Mouse (Mus musculus): ENCODE results near the gene Klhl12.
"Not testable (repeated sequence)": the region's sequence is repeated elsewhere in the genome, so short reads cannot be mapped to it uniquely, and the experiment has no call there.

Gene Klhl12

GRCm38 (mm10) chr1:134448537-134448936 is 6.8 kb upstream of the Klhl12 start:
- not testable (repeated sequence) for DNase-seq (ENCODE audit: low read depth, low spot score)

- no peak for DNase-seq (ENCODE audit: low read depth, low spot score)
These were observed 5.1 kb upstream of the Klhl12 start for GRCm38 (mm10) chr1:134450201-134450600.

GRCm38 (mm10) chr1:134450986-134451385 is 4.3 kb upstream of the Klhl12 start:
- DNase-seq (ENCODE audit: low read depth, low spot score): peak; percentile 60

- DNase-seq (ENCODE audit: low read depth, low spot score): no peak
These were observed 729 bp downstream of the Klhl12 start for GRCm38 (mm10) chr1:134456060-134456459.

GRCm38 (mm10) chr1:134458139-134458727 is 2.9 kb downstream of the Klhl12 start:
- DNase-seq (ENCODE audit: low read depth, low spot score): no peak

GRCm38 (mm10) chr1:134460294-134461284 is 5.3 kb downstream of the Klhl12 start:
- no peak for DNase-seq (ENCODE audit: low read depth, low spot score)

GRCm38 (mm10) chr1:134484623-134485022 is 29.3 kb downstream of the Klhl12 start:
- no peak for DNase-seq (ENCODE audit: low read depth, low spot score)

- no peak for DNase-seq (ENCODE audit: low read depth, low spot score)
These were observed 35.8 kb downstream of the Klhl12 start for GRCm38 (mm10) chr1:134490903-134491801.

- DNase-seq (ENCODE audit: low read depth, low spot score): no peak
These were observed 36.9 kb downstream of the Klhl12 start for GRCm38 (mm10) chr1:134492276-134492675.

GRCm38 (mm10) chr1:134493496-134493895 is 38.2 kb downstream of the Klhl12 start:
- DNase-seq (ENCODE audit: low read depth, low spot score): no peak

GRCm38 (mm10) chr1:134493956-134494355 is 38.6 kb downstream of the Klhl12 start:
- no peak for DNase-seq (ENCODE audit: low read depth, low spot score)

GRCm38 (mm10) chr1:134494428-134495215 is 39.3 kb downstream of the Klhl12 start, which contains the start of gene Rabif:
Rabif (plus strand) TSS chr1:134494648.
- peak; percentile 87 for DNase-seq (ENCODE audit: low read depth, low spot score)

GRCm38 (mm10) chr1:134495216-134495539 is 39.8 kb downstream of the Klhl12 start:
- DNase-seq (ENCODE audit: low read depth, low spot score): no peak

- DNase-seq (ENCODE audit: low read depth, low spot score): no peak
These were observed 40.7 kb downstream of the Klhl12 start for GRCm38 (mm10) chr1:134495991-134496390.

GRCm38 (mm10) chr1:134500916-134501315 is 45.6 kb downstream of the Klhl12 start:
- DNase-seq (ENCODE audit: low read depth, low spot score): no peak

- DNase-seq (ENCODE audit: low read depth, low spot score): no peak
These were observed 50.9 kb downstream of the Klhl12 start for GRCm38 (mm10) chr1:134506201-134506600.

- DNase-seq (ENCODE audit: low read depth, low spot score): no peak
These were observed 54.7 kb downstream of the Klhl12 start for GRCm38 (mm10) chr1:134510018-134510417.

- DNase-seq (ENCODE audit: low read depth, low spot score): no peak
These were observed 56.9 kb downstream of the Klhl12 start for GRCm38 (mm10) chr1:134512183-134512582.

- no peak for DNase-seq (ENCODE audit: low read depth, low spot score)
These were observed 57.3 kb downstream of the Klhl12 start for GRCm38 (mm10) chr1:134512584-134512983.

- DNase-seq (ENCODE audit: low read depth, low spot score): no peak
These were observed 58.1 kb downstream of the Klhl12 start for GRCm38 (mm10) chr1:134513312-134513860.
